Mouse (Mus musculus) liver, embryonic 13.5 days (tissue): ENCODE measurements around the gene Dpep2nb. TPM values are rescaled to one million over a fixed set of nuclear protein-coding genes. Genes with fewer than 3 reads are reported as not detected.
"Not testable (repeated sequence)": the region's sequence is repeated elsewhere in the genome, so short reads cannot be mapped to it uniquely, and the experiment has no call there.

Experiments
- ATAC-seq: fragments of 200-750 bp; cut with Nextera tagmentation; 2 replicates; pipeline ENCODE4 v1.8.0; 2017; ENCODE audit warnings: low read depth, mild to moderate bottlenecking, moderate number of reproducible peaks, moderate library complexity
- DNase-seq: peaks from one replicate; pipeline ENCODE4 v3.0.0; 2022
- H3K27ac ChIP-seq: fragments of 300-500 bp; sonication (generic); 2 replicates; pipeline ENCODE4 v1.5.1; 2015; ENCODE audit warnings: moderate library complexity, mild to moderate bottlenecking, inconsistent platforms
- H3K27me3 ChIP-seq: fragments of 300-500 bp; sonication (generic); 2 replicates; pipeline ENCODE4 v1.6.1; 2015; ENCODE audit warnings: mild to moderate bottlenecking, inconsistent platforms
- H3K36me3 ChIP-seq: fragments of 300-500 bp; sonication (generic); 2 replicates; pipeline ENCODE4 v1.6.1; 2015; ENCODE audit warnings: mild to moderate bottlenecking, inconsistent platforms
- H3K4me1 ChIP-seq: fragments of 300-500 bp; sonication (generic); replicated peaks from 2 replicates; pipeline ENCODE4 v1.6.1; 2015; ENCODE audit warnings: inconsistent platforms
- H3K4me2 ChIP-seq: fragments of 300-500 bp; sonication (generic); 2 replicates; pipeline ENCODE4 v1.6.1; 2015; ENCODE audit warnings: inconsistent platforms, mild to moderate bottlenecking, moderate library complexity
- H3K4me3 ChIP-seq: fragments of 300-500 bp; sonication (generic); replicated peaks from 2 replicates; pipeline ENCODE4 v1.5.1; 2015; ENCODE audit warnings: mild to moderate bottlenecking, inconsistent platforms
- H3K9ac ChIP-seq: fragments of 300-500 bp; sonication (generic); 2 replicates; pipeline ENCODE4 v1.6.1; 2015; ENCODE audit warnings: mild to moderate bottlenecking, inconsistent platforms
- H3K9me3 ChIP-seq: fragments of 300-500 bp; sonication (generic); replicated peaks from 2 replicates; pipeline ENCODE4 v1.6.1; 2016; ENCODE audit warnings: inconsistent platforms
- WGBS: fragments of 180-500 bp; shearing (Covaris S2); methylation state at CpG from one replicate; pipeline ENCODE4 v1.1.7; 2015; ENCODE audit not compliant: insufficient replicate concordance; 5-methylcytosine and 5-hydroxymethylcytosine counted together
- polyA plus RNA-seq: library from polyadenylated mRNA; unstranded; fragments of >200 nt; fragmentation: Nextera tagmentation; extraction: Ambion mirVana; gene quantifications from 2 replicates; pipeline ENCODE4 v1.2.1, GENCODE M21; 2015

Gene Dpep2nb
- polyA plus RNA-seq, 1 experiment from 2014 or later, result not detected

DNA sequence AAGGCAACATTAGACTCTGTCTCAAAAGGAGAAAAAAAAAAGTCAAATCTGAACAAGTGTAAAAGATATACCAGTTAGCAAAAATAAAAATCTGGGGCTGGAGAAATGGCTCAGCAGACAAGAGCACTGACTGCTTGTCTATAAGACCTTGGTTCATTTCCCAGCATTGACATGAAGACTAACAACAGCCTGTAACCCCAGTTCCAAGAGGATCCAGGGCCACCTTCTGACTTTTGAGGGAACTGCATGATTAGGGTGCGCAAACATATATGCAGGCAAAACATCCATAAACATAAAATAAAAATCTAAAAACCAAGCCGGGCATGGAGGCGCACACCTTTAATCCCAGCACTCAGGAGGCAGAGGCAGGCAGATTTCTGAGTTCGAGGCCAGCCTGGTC lies 638 bp upstream of the Dpep2nb start:
- ATAC-seq, result no peak
- Histone ChIP-seq H3K4me2 (no peak overlapping the region), H3K27me3 (0 out of 2 replicates have a peak, but pooled peaks cover 3% of the 10 kb centered on the region), H3K4me1 (peaks cover 39% of the 10 kb centered on the region), H3K27ac (no peak overlapping the region), H3K9me3 (no peaks in the 10 kb centered on the region), H3K9ac (no peak overlapping the region), H3K4me3 (no peak overlapping the region), H3K36me3 (peaks cover 3% of the 10 kb centered on the region; the same call in 1 of the 2 replicates)
- WGBS, result 75% methylated on average over 4 of the region's 4 CpGs
- DNase-seq, result no peak

DNA sequence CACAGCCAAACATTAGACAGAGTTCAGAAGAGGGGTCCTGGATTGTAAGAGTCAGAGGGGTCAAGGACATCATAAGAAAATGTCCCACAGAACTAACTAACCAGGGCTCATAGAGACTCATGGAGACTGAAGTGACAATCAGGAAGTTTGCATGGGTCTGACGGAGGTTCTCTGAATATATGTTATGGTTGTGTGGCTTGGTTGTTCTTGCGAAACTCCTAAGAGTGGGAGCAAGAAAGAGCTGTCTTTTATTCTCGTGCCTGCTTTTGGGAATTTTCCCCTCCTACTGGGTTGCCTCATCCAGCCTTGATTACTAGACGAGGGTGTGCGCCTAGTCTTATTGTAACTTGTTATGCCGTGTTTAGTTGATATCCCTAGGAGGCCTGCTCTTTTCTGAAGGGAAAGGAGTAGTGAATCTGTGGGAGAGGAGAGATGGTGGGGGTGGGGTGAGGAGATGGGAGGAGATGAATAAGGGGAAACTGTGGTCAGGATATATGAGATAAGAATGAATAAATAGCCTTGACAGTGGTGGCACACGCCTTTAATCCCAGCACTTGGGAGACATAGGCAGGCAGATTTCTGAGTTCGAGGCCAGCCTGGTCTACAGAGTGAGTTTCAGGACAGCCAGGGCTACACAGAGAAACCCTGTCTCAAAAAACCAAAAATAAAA lies 1.1 kb downstream of the Dpep2nb start:
- H3K4me2 ChIP-seq, result no peak overlapping the region
- whole genome bisulfite sequencing, result 45% methylated on average over 8 of the region's 8 CpGs
- ATAC-seq (no peak), DNase-seq (no peak)
- H3K4me3 ChIP-seq, result no peak overlapping the region
- no peaks in the 10 kb centered on the region for H3K9me3 ChIP-seq
- peaks cover 2% of the 10 kb centered on the region; the same call in 1 of the 2 replicates for H3K36me3 ChIP-seq
- peaks cover 27% of the 10 kb centered on the region for H3K4me1 ChIP-seq
- H3K27ac ChIP-seq, result no peak overlapping the region
- 0 out of 2 replicates have a peak, but pooled peaks cover 3% of the 10 kb centered on the region for H3K27me3 ChIP-seq
- no peak overlapping the region for H3K9ac ChIP-seq

GRCm38 (mm10) chr8:106001908-106002307 lies 3.9 kb downstream of the Dpep2nb start:
- DNase-seq (no peak), ATAC-seq (no peak)
- no peak overlapping the region for H3K4me3 ChIP-seq
- WGBS, result 63% methylated on average over 4 of the region's 4 CpGs
- no peak overlapping the region for H3K9ac ChIP-seq
- peaks cover 21% of the 10 kb centered on the region for H3K4me1 ChIP-seq
- no peaks in the 10 kb centered on the region for H3K9me3 ChIP-seq
- no peak overlapping the region for H3K4me2 ChIP-seq
- H3K27ac ChIP-seq, result no peak overlapping the region
- H3K36me3 ChIP-seq, result no peaks in the 10 kb centered on the region
- H3K27me3 ChIP-seq, result 0 out of 2 replicates have a peak, but pooled peaks cover 3% of the 10 kb centered on the region

- H3K27me3 ChIP-seq, result 0 out of 2 replicates have a peak, but pooled peaks cover 10% of the 10 kb centered on the region
- H3K9ac ChIP-seq, result no peak overlapping the region
- WGBS, result 60% methylated on average over 2 of the region's 2 CpGs
- H3K9me3 ChIP-seq, result no peaks in the 10 kb centered on the region
- H3K27ac ChIP-seq, result peak overlapping the region; percentile 30; the same call in 1 of the 2 replicates
- peaks cover 21% of the 10 kb centered on the region for H3K4me1 ChIP-seq
- H3K4me2 ChIP-seq, result no peak overlapping the region
- no peaks in the 10 kb centered on the region for H3K36me3 ChIP-seq
- no peak for DNase-seq
- ATAC-seq, result peak; percentile 58
- no peak overlapping the region for H3K4me3 ChIP-seq
These were observed 6.8 kb downstream of the Dpep2nb start for GRCm38 (mm10) chr8:105998971-105999370.

GRCm38 (mm10) chr8:105996359-105996758 lies 9.4 kb downstream of the Dpep2nb start:
- DNase-seq (no peak), ATAC-seq (no peak)
- WGBS, result 32% methylated on average over 7 of the region's 7 CpGs
- H3K27me3 ChIP-seq, result 0 out of 2 replicates have a peak, but pooled peaks cover 7% of the 10 kb centered on the region
- H3K9me3 ChIP-seq, result no peaks in the 10 kb centered on the region
- H3K36me3 ChIP-seq, result no peaks in the 10 kb centered on the region
- no peak overlapping the region for H3K27ac ChIP-seq
- no peak overlapping the region for H3K4me3 ChIP-seq
- H3K4me1 ChIP-seq, result peaks cover 29% of the 10 kb centered on the region
- H3K4me2 ChIP-seq, result no peak overlapping the region
- H3K9ac ChIP-seq, result no peak overlapping the region

DNA sequence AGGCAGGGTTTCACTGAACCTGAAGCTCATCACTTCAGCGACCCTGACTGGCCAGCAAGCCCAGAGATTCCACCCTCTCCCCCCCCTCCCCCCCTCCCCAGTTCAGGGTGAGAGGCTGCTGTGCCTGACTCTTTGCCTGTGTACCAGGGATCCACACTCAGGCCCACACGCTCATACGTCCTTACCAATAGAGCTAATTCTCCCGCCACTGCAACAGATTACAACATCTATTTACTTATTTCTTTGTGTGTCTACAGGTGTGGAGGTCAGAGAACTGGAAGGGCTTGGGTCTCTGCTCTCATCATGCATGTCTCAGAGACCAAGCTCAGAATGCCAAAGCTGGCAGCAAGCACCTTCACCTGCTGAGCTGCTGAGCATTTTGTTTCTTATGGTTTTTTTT lies 12.5 kb downstream of the Dpep2nb start:
- H3K27ac ChIP-seq, result no peak overlapping the region
- WGBS, result 51% methylated on average over 4 of the region's 4 CpGs
- no peaks in the 10 kb centered on the region for H3K36me3 ChIP-seq
- H3K4me3 ChIP-seq, result no peak overlapping the region
- ATAC-seq (0 out of 2 replicates have a peak, but pooled peaks have one; percentile 39), DNase-seq (no peak)
- H3K4me1 ChIP-seq, result peaks cover 30% of the 10 kb centered on the region
- no peak overlapping the region for H3K4me2 ChIP-seq
- no peak overlapping the region for H3K9ac ChIP-seq
- H3K27me3 ChIP-seq, result peaks cover 16% of the 10 kb centered on the region; the same call in 1 of the 2 replicates
- no peaks in the 10 kb centered on the region for H3K9me3 ChIP-seq

- Histone ChIP-seq H3K4me2 (no peak overlapping the region), H3K4me1 (peaks cover 26% of the 10 kb centered on the region), H3K9me3 (no peaks in the 10 kb centered on the region), H3K27me3 (peaks cover 19% of the 10 kb centered on the region; the same call in 1 of the 2 replicates), H3K27ac (no peak overlapping the region), H3K4me3 (no peak overlapping the region), H3K36me3 (no peaks in the 10 kb centered on the region), H3K9ac (no peak overlapping the region)
- DNase-seq (no peak), ATAC-seq (no peak)
- 42% methylated on average over 5 of the region's 5 CpGs for WGBS
These were observed 13.3 kb downstream of the Dpep2nb start for GRCm38 (mm10) chr8:105992499-105992898.

DNA sequence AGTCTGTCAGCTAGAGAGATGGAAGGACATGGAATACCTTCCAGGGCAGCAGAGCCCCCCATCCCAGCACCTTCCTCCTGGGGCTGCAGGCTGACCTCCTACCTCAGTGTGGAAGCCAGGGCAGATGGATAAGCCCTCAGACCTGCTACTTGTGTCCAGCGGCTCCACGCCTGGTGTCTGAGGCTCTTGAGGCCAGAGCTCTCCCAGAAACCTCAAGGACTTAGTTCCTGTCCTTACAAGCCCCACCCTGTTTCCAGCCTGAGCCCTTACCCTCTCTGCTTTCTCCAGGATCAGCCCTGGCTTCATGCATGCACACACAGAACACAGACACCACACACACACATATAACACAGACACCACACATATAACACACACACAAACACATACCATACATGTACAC lies 14.2 kb downstream of the Dpep2nb start:
- no peak overlapping the region for H3K27ac ChIP-seq
- DNase-seq, result no peak
- no peak overlapping the region for H3K4me2 ChIP-seq
- H3K4me3 ChIP-seq, result no peak overlapping the region
- H3K9me3 ChIP-seq, result no peaks in the 10 kb centered on the region
- H3K4me1 ChIP-seq, result peaks cover 17% of the 10 kb centered on the region
- H3K36me3 ChIP-seq, result no peaks in the 10 kb centered on the region
- no peak overlapping the region for H3K9ac ChIP-seq
- 0 out of 2 replicates have a peak, but pooled peaks have one; percentile 9 for ATAC-seq
- peaks cover 19% of the 10 kb centered on the region; the same call in 1 of the 2 replicates for H3K27me3 ChIP-seq
- 35% methylated on average over 2 of the region's 2 CpGs for WGBS

GRCm38 (mm10) chr8:105990856-105991387 lies 14.9 kb downstream of the Dpep2nb start, which contains the start of gene Dus2:
Gene Dus2 (plus strand): TSS chr8:105991337.
- peaks cover 17% of the 10 kb centered on the region; the same call in 1 of the 2 replicates for H3K27me3 ChIP-seq
- H3K4me1 ChIP-seq, result peaks cover 13% of the 10 kb centered on the region
- peak; percentile 67 for DNase-seq
- no peaks in the 10 kb centered on the region for H3K9me3 ChIP-seq
- H3K36me3 ChIP-seq, result no peaks in the 10 kb centered on the region
- peak; percentile 57; the same call in 1 of the 2 replicates for ATAC-seq
- H3K4me2 ChIP-seq, result no peak within 1 kb of the TSS
- no peak within 1 kb of the TSS for H3K9ac ChIP-seq
- no peak within 1 kb of the TSS for H3K27ac ChIP-seq
- no peak within 1 kb of the TSS for H3K4me3 ChIP-seq
- WGBS, result 7% methylated on average over 15 of the region's 15 CpGs

DNA sequence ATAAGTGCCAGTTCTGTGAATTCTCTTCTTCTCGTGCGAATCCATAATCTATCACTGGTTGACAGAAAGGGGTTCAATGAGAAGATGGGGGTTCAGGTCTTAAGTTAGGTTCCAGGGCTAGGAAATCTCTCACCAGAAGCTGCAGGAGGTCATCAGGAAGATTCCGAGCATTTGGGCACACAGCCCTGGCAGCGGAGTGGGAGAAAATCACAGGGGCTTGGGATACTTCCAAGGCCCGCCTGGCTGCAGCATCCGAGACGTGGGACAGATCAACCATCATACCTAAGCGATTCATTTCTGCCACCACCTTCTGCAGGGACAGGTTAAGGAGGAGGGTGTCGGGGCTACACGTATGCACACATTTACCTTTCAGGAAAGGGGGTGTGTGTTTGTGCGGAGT lies 17.2 kb downstream of the Dpep2nb start:
- 74% methylated on average over 11 of the region's 11 CpGs for WGBS

GRCm38 (mm10) chr8:105983406-105983805 lies 22.4 kb downstream of the Dpep2nb start:
- not testable (repeated sequence) for DNase-seq, ATAC-seq, H3K36me3 ChIP-seq, H3K27ac ChIP-seq, H3K4me1 ChIP-seq, H3K9me3 ChIP-seq, H3K9ac ChIP-seq, H3K27me3 ChIP-seq, H3K4me3 ChIP-seq, H3K4me2 ChIP-seq
- WGBS, result 47% methylated on average over 11 of the region's 11 CpGs

More for the DNA sequence above, 17.2 kb downstream of the Dpep2nb start:
- H3K4me3 ChIP-seq, result no peak overlapping the region
- H3K4me2 ChIP-seq, result no peak overlapping the region
- no peak for ATAC-seq
- no peak for DNase-seq
- no peaks in the 10 kb centered on the region for H3K9me3 ChIP-seq
- no peak overlapping the region for H3K9ac ChIP-seq
- H3K4me1 ChIP-seq, result peaks cover 13% of the 10 kb centered on the region
- no peak overlapping the region for H3K27ac ChIP-seq
- peaks cover 16% of the 10 kb centered on the region; the same call in 1 of the 2 replicates for H3K27me3 ChIP-seq
- no peaks in the 10 kb centered on the region for H3K36me3 ChIP-seq
